Mouse (Mus musculus) hindbrain, postnatal 0 days (tissue): ENCODE results near the gene Mob3b. TPM values are rescaled to one million over a fixed set of nuclear protein-coding genes. Genes with fewer than 3 reads are reported as not detected.

Experiments used
- ATAC-seq: fragments of 200-750 bp; cut with Nextera tagmentation; 2 replicates; pipeline ENCODE4 v1.8.0; 2017; ENCODE audit warnings: mild to moderate bottlenecking, moderate TSS enrichment, moderate library complexity
- DNase-seq: peaks from one replicate; pipeline ENCODE4 v3.0.0-alpha.2; 2015; ENCODE audit warnings: low spot score
- H3K27ac ChIP-seq: fragments of 300-500 bp; sonication (generic); 2 replicates; pipeline ENCODE4 v1.5.1; 2014; ENCODE audit warnings: mild to moderate bottlenecking
- H3K27me3 ChIP-seq: fragments of 300-500 bp; sonication (generic); 2 replicates; pipeline ENCODE4 v1.6.1; 2014; ENCODE audit warnings: low read length, mixed read lengths; ENCODE audit not compliant: insufficient read depth
- H3K36me3 ChIP-seq: fragments of 300-500 bp; sonication (generic); 2 replicates; pipeline ENCODE4 v1.6.1; 2014; ENCODE audit warnings: low read length, mixed read lengths; ENCODE audit not compliant: insufficient read depth
- H3K4me1 ChIP-seq: fragments of 300-500 bp; sonication (generic); 2 replicates; pipeline ENCODE4 v1.6.1; 2014; ENCODE audit warnings: antibody characterized with exemption, low read length, mixed read lengths; ENCODE audit not compliant: insufficient read depth
- H3K4me2 ChIP-seq: fragments of 300-500 bp; sonication (generic); 2 replicates; pipeline ENCODE4 v1.6.1; 2014; ENCODE audit warnings: low read depth, mild to moderate bottlenecking, low read length, moderate library complexity, mixed read lengths
- H3K4me3 ChIP-seq: fragments of 300-500 bp; sonication (generic); 2 replicates; pipeline ENCODE4 v1.5.1; 2014; ENCODE audit warnings: low read length
- H3K9ac ChIP-seq: fragments of 300-500 bp; sonication (generic); replicated peaks from 2 replicates; pipeline ENCODE4 v1.6.1; 2014; ENCODE audit warnings: mild to moderate bottlenecking, low read length, moderate library complexity, mixed read lengths
- H3K9me3 ChIP-seq: fragments of 300-500 bp; sonication (generic); 2 replicates; pipeline ENCODE4 v1.6.1; 2016; ENCODE audit warnings: low read length, mixed read lengths
- CTCF ChIP-seq: IDR thresholded peaks from 2 replicates; pipeline ENCODE4 v1.5.1; 2016; ENCODE audit warnings: antibody characterized with exemption, control low read depth, low read depth
- WGBS: fragments of 180-500 bp; shearing (Covaris S2); extraction: QIAGEN DNeasy Blood & Tissue Kit; methylation state at CpG from one replicate; pipeline ENCODE4 v1.1.7; 2014; 5-methylcytosine and 5-hydroxymethylcytosine counted together
- polyA plus RNA-seq: library from polyadenylated mRNA; unstranded; fragments of >200 nt; fragmentation: Nextera tagmentation; extraction: Ambion mirVana; gene quantifications from 2 replicates; pipeline ENCODE4 v1.2.1, GENCODE M21; 2015
- total RNA-seq: library from RNA; depleted of rRNA; stranded (reverse); fragments of >200 nt; gene quantifications from 2 replicates; pipeline ENCODE4 v1.2.3, GENCODE M21; 2014

The Mob3b gene
- total and polyA plus RNA-seq, 2 experiments from 2014 or later, result 2.9 to 3.2 TPM

- Histone ChIP-seq H3K9me3 (no peaks in the 10 kb centered on the region), H3K4me1 (peaks cover 13% of the 10 kb centered on the region; the same call in 1 of the 2 replicates), H3K27me3 (no peaks in the 10 kb centered on the region), H3K27ac (no peak overlapping the region), H3K36me3 (no peaks in the 10 kb centered on the region), H3K4me2 (no peak overlapping the region), H3K4me3 (no peak overlapping the region), H3K9ac (no peak overlapping the region)
- WGBS, result 80% methylated on average over 7 of the region's 7 CpGs
- ATAC-seq (no peak), DNase-seq (no peak)
- TF ChIP-seq CTCF, result no peak
Measured at GRCm38 (mm10) chr4:34996616-34997015, 160.7 kb downstream of the Mob3b start.

- Histone ChIP-seq H3K27ac (no peak overlapping the region), H3K36me3 (no peaks in the 10 kb centered on the region), H3K9me3 (no peaks in the 10 kb centered on the region), H3K9ac (no peak overlapping the region), H3K4me2 (peak overlapping the region; percentile 42), H3K27me3 (no peaks in the 10 kb centered on the region), H3K4me3 (no peak overlapping the region), H3K4me1 (peaks cover 16% of the 10 kb centered on the region; the same call in 1 of the 2 replicates)
- no peak for TF ChIP-seq CTCF
- ATAC-seq (peak; percentile 55; the same call in 1 of the 2 replicates), DNase-seq (no peak)
- WGBS, result 19% methylated on average over 6 of the region's 6 CpGs
Measured at GRCm38 (mm10) chr4:34993639-34993975, 163.7 kb downstream of the Mob3b start.

DNA sequence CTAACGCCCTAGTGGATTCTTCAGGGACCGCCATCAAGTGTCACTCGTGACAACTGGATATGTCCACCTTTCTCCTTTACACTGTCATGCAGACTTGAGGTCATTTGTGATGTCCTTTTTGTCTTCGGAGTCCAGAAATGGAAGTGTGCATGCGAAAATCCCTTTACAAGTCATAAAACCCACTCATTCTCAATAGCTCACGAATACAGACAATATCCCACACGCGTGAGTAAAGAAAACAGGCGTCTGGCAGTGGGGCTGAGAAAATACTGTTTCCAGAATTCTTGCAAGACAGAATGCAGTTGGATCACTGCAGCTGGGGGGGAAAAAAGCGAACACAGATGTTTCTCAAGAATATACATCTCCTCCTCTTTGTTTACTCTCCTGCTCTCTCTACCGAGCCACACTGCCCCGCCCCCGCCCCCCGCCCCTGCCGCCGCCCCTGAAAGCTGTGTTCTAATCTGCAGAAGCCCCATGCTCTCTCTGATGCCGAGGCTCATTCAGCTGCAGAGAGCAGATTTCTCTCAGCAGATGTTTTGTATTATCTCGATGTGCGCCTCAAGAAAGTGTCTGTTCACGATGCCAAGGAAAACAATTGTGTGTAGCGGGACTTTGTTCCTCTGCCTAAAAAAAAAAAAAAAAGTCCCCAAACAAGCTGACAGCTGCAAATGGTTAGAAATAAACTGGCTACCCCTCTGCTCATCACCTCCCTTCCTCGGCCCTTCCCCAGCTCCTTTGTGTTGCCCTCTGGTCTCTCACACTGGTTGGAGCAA, 164.2 kb downstream of the Mob3b start:
- WGBS, result 24% methylated on average over 22 of the region's 22 CpGs
- ATAC-seq, result peak; percentile 36; the same call in 1 of the 2 replicates
- Histone ChIP-seq H3K9ac (no peak overlapping the region), H3K27me3 (no peaks in the 10 kb centered on the region), H3K9me3 (no peaks in the 10 kb centered on the region), H3K27ac (no peak overlapping the region; the same call in 1 of the 2 replicates), H3K4me2 (peak overlapping the region; percentile 42), H3K4me1 (peaks cover 16% of the 10 kb centered on the region; the same call in 1 of the 2 replicates), H3K36me3 (no peaks in the 10 kb centered on the region), H3K4me3 (no peak overlapping the region; the same call in 1 of the 2 replicates)
- DNase-seq, result peak; percentile 44
- TF ChIP-seq CTCF, result no peak

GRCm38 (mm10) chr4:34991891-34992865, 165.1 kb downstream of the Mob3b start:
- ATAC-seq, result peak; percentile 22
- Histone ChIP-seq H3K4me1 (peaks cover 16% of the 10 kb centered on the region; the same call in 1 of the 2 replicates), H3K27me3 (no peaks in the 10 kb centered on the region), H3K9me3 (no peaks in the 10 kb centered on the region), H3K4me3 (no peak overlapping the region), H3K27ac (peak overlapping the region; percentile 32; the same call in 1 of the 2 replicates), H3K36me3 (no peaks in the 10 kb centered on the region), H3K4me2 (no peak overlapping the region), H3K9ac (no peak overlapping the region)
- no peak for TF ChIP-seq CTCF
- no peak for DNase-seq
- WGBS, result 42% methylated on average over 22 of the region's 22 CpGs

DNA sequence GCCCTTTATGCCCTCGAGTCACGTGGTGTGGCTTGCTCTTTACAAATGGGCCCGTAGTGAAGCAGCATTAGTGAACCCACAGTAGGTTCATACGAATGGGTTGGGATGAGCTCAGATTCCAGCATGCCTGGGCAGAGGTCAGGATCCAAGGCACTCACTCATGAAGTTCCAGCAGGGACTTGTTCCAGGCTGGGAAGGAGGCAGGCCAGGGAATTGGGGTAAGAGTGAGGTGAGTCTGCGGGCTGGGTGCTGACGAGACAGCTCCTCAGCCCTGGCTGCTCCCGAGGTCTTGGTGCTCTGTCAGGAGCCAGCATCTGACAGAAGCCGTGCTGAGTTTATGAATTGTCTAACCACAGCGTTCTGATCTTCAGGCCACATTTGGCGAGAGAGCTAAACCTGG, 166.2 kb downstream of the Mob3b start:
- Histone ChIP-seq H3K27me3 (no peaks in the 10 kb centered on the region), H3K27ac (no peak overlapping the region)
- DNase-seq, result no peak

GRCm38 (mm10) chr4:34990659-34991058, 166.6 kb downstream of the Mob3b start:
- 84% methylated on average over 9 of the region's 9 CpGs for WGBS
- H3K4me1 ChIP-seq, result peaks cover 16% of the 10 kb centered on the region; the same call in 1 of the 2 replicates
- H3K9me3 ChIP-seq, result no peaks in the 10 kb centered on the region
- H3K4me3 ChIP-seq, result no peak overlapping the region
- H3K4me2 ChIP-seq, result no peak overlapping the region
- DNase-seq (no peak), ATAC-seq (no peak)
- H3K27ac ChIP-seq, result no peak overlapping the region
- no peak for TF ChIP-seq CTCF
- no peak overlapping the region for H3K9ac ChIP-seq
- H3K27me3 ChIP-seq, result no peaks in the 10 kb centered on the region
- no peaks in the 10 kb centered on the region for H3K36me3 ChIP-seq

More for the DNA sequence above, 166.2 kb downstream of the Mob3b start:
- no peak for TF ChIP-seq CTCF
- Histone ChIP-seq H3K4me1 (peaks cover 16% of the 10 kb centered on the region; the same call in 1 of the 2 replicates), H3K9me3 (no peaks in the 10 kb centered on the region), H3K9ac (no peak overlapping the region), H3K4me3 (no peak overlapping the region), H3K4me2 (no peak overlapping the region), H3K36me3 (no peaks in the 10 kb centered on the region)
- 35% methylated on average over 10 of the region's 10 CpGs for WGBS
- ATAC-seq, result no peak
